Mouse (Mus musculus): ENCODE measurements at regions not wholly inside any gene's neighbourhood (a gene's known extent, or its start where the extent isn't known, plus 50 kb on each side); places are given as distances from the start of the nearest gene placed in this dataset.

- WGBS = 46% methylated on average over 5 of the region's 5 CpGs
- Histone ChIP-seq H3K4me3 (ENCODE audit: low read length) (no peak overlapping the region), H3K9ac (replicated peaks; ENCODE audit: low read length) (no peak overlapping the region), H3K36me3 (ENCODE audit: insufficient read depth, low read length) (no peaks in the 10 kb centered on the region), H3K27ac (no peak overlapping the region), H3K4me2 (ENCODE audit: low read depth, low read length) (no peak overlapping the region), H3K4me1 (ENCODE audit: insufficient read depth, low read length) (no peaks in the 10 kb centered on the region), H3K9me3 (ENCODE audit: low read length) (no peaks in the 10 kb centered on the region), H3K27me3 (ENCODE audit: insufficient read depth, low read length) (no peaks in the 10 kb centered on the region)
- DNase-seq (ENCODE audit: low spot score) = no peak
- no peak for TF ChIP-seq CTCF (IDR thresholded peaks at IDR 0.05; ENCODE audit: low read depth)
- no peak for ATAC-seq
These were observed 484.1 kb upstream of the Nectin3 start for GRCm38 (mm10) chr16:46982272-46982909.

DNA sequence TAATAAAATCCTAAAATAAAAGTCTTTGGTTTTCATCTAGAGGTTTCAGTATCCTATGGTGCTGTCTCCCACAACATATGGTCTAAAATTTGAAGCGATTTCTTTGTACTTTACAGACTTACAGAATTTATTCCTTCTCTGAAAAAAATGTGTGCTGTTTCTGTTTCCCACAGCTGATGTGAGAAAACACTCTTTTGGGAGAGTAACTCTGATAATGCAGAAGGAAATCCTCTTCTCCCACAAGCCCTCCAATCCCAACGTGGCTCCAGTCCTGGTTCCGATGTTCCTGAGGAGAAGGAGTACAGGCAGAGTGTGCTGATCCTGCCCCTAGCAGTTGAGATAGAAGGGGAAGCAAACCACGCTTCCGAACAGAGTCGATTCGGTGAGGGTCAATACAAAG, 467.4 kb upstream of the Nectin3 start:
- Histone ChIP-seq H3K9me3 (ENCODE audit: low read length) (no peaks in the 10 kb centered on the region), H3K36me3 (ENCODE audit: insufficient read depth, low read length) (no peaks in the 10 kb centered on the region), H3K4me3 (ENCODE audit: low read length) (no peak overlapping the region), H3K27me3 (ENCODE audit: insufficient read depth, low read length) (no peaks in the 10 kb centered on the region), H3K9ac (replicated peaks; ENCODE audit: low read length) (no peak overlapping the region), H3K4me1 (ENCODE audit: insufficient read depth, low read length) (no peaks in the 10 kb centered on the region), H3K4me2 (ENCODE audit: low read depth, low read length) (no peak overlapping the region), H3K27ac (no peak overlapping the region)
- DNase-seq (ENCODE audit: low spot score) (no peak), ATAC-seq (no peak)
- TF ChIP-seq CTCF (IDR thresholded peaks at IDR 0.05; ENCODE audit: low read depth) = no peak
- WGBS = 84% methylated on average over 7 of the region's 7 CpGs

DNA sequence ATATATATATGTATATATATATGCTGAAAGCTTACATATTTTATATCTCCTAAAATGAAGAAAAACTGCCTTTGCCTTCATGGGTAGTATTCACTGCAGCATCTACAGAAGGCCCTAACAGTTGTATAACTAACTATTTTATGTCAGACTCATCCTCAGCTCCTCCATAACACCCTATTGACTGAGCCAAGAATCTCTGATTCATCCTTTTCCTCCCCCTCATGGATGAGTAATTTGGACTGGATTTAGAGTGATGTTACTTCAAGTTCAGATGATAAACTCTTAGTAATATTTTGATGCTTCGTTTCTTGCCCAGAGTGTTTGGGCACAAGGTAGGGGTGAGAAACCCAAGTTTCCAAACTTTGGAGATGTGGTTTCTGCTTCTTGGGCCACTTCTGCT, 458.7 kb upstream of the Nectin3 start:
- no peak overlapping the region for H3K4me3 ChIP-seq (ENCODE audit: low read length)

GRCm38 (mm10) chr16:46926060-46926459, 427.7 kb upstream of the Nectin3 start:
- no peak for TF ChIP-seq CTCF (IDR thresholded peaks at IDR 0.05; ENCODE audit: low read depth)

More for the DNA sequence above, 458.7 kb upstream of the Nectin3 start:
- no peak for TF ChIP-seq CTCF (IDR thresholded peaks at IDR 0.05; ENCODE audit: low read depth)
- Histone ChIP-seq H3K9me3 (ENCODE audit: low read length) (no peaks in the 10 kb centered on the region), H3K27me3 (ENCODE audit: insufficient read depth, low read length) (no peaks in the 10 kb centered on the region), H3K4me2 (ENCODE audit: low read depth, low read length) (no peak overlapping the region), H3K27ac (no peak overlapping the region), H3K9ac (replicated peaks; ENCODE audit: low read length) (no peak overlapping the region), H3K4me1 (ENCODE audit: insufficient read depth, low read length) (no peaks in the 10 kb centered on the region), H3K36me3 (ENCODE audit: insufficient read depth, low read length) (no peaks in the 10 kb centered on the region)
- ATAC-seq (no peak), DNase-seq (ENCODE audit: low spot score) (no peak)
- WGBS = 88% methylated on average over 1 of the region's 1 CpGs

GRCm38 (mm10) chr16:46894576-46895203, 396.4 kb upstream of the Nectin3 start:
- Histone ChIP-seq H3K4me1 (ENCODE audit: insufficient read depth, low read length) (no peaks in the 10 kb centered on the region), H3K9ac (replicated peaks; ENCODE audit: low read length) (no peak overlapping the region), H3K27me3 (ENCODE audit: insufficient read depth, low read length) (no peaks in the 10 kb centered on the region), H3K4me3 (ENCODE audit: low read length) (no peak overlapping the region), H3K36me3 (ENCODE audit: insufficient read depth, low read length) (no peaks in the 10 kb centered on the region), H3K27ac (no peak overlapping the region), H3K4me2 (ENCODE audit: low read depth, low read length) (no peak overlapping the region), H3K9me3 (ENCODE audit: low read length) (no peaks in the 10 kb centered on the region)
- no peak for TF ChIP-seq CTCF (IDR thresholded peaks at IDR 0.05; ENCODE audit: low read depth)
- peak; percentile 26 for DNase-seq (ENCODE audit: low spot score)
- ATAC-seq = no peak
- 31% methylated on average over 2 of the region's 2 CpGs for WGBS

More at GRCm38 (mm10) chr16:46926060-46926459, 427.7 kb upstream of the Nectin3 start:
- H3K36me3 ChIP-seq (ENCODE audit: insufficient read depth, low read length) = no peaks in the 10 kb centered on the region
- ATAC-seq (no peak), DNase-seq (ENCODE audit: low spot score) (no peak)
- H3K4me3 ChIP-seq (ENCODE audit: low read length) = no peak overlapping the region
- H3K27ac ChIP-seq = no peak overlapping the region
- no peak overlapping the region for H3K9ac ChIP-seq (replicated peaks; ENCODE audit: low read length)
- no peaks in the 10 kb centered on the region for H3K27me3 ChIP-seq (ENCODE audit: insufficient read depth, low read length)
- no peak overlapping the region for H3K4me2 ChIP-seq (ENCODE audit: low read depth, low read length)
- whole genome bisulfite sequencing = 67% methylated on average over 3 of the region's 3 CpGs
- no peaks in the 10 kb centered on the region for H3K4me1 ChIP-seq (ENCODE audit: insufficient read depth, low read length)
- H3K9me3 ChIP-seq (ENCODE audit: low read length) = no peaks in the 10 kb centered on the region

DNA sequence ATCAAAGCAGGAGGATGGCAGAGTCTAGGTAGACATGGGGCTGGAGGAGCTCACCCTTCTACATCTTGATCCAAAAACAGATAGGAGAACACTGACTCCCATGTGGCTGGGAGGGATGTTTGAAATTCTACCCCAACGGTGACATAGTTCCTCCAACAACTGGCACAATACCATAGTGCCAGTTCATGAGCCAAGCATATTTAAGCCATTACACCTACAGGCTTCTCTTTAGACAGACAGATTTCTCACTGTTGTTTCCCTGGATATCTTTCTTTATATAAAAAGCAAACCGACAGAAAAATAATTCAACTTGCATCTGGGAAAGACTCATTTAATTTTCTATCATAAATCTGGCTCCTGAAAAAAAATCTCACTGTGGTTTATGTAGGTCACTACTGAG, 380.4 kb upstream of the Nectin3 start:
- H3K4me1 ChIP-seq (ENCODE audit: insufficient read depth, low read length) = no peaks in the 10 kb centered on the region
- H3K9me3 ChIP-seq (ENCODE audit: low read length) = no peaks in the 10 kb centered on the region
- WGBS = 75% methylated on average over 2 of the region's 2 CpGs
- H3K4me3 ChIP-seq (ENCODE audit: low read length) = no peak overlapping the region
- ATAC-seq (no peak), DNase-seq (ENCODE audit: low spot score) (no peak)
- no peak overlapping the region for H3K9ac ChIP-seq (replicated peaks; ENCODE audit: low read length)
- H3K27me3 ChIP-seq (ENCODE audit: insufficient read depth, low read length) = no peaks in the 10 kb centered on the region
- no peaks in the 10 kb centered on the region for H3K36me3 ChIP-seq (ENCODE audit: insufficient read depth, low read length)
- no peak overlapping the region for H3K4me2 ChIP-seq (ENCODE audit: low read depth, low read length)
- TF ChIP-seq CTCF (IDR thresholded peaks at IDR 0.05; ENCODE audit: low read depth) = no peak
- H3K27ac ChIP-seq = no peak overlapping the region

DNA sequence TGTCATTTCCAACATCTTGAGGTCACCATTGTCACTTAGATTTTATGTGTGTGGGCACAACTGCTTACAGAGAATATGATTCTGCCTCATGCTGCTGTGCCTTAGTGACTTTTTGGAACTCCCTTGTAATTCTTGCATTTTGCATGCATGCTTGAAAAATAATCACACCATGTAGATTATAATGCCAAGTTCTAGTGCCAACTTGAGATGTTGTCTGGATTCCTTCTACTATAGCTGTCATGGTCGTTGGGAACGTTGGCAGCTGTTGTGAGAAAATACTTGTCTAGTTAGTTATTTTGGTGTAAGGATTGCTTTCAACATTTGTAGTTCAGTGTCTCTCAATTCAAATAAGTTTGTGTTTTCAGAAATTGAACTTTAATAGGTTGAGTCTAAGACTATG, 365.6 kb upstream of the Nectin3 start:
- no peaks in the 10 kb centered on the region for H3K4me1 ChIP-seq (ENCODE audit: insufficient read depth, low read length)
- H3K4me3 ChIP-seq (ENCODE audit: low read length) = no peak overlapping the region
- 68% methylated on average over 2 of the region's 2 CpGs for WGBS
- H3K4me2 ChIP-seq (ENCODE audit: low read depth, low read length) = no peak overlapping the region
- TF ChIP-seq CTCF (IDR thresholded peaks at IDR 0.05; ENCODE audit: low read depth) = no peak
- H3K9ac ChIP-seq (replicated peaks; ENCODE audit: low read length) = no peak overlapping the region
- H3K36me3 ChIP-seq (ENCODE audit: insufficient read depth, low read length) = no peaks in the 10 kb centered on the region
- ATAC-seq (no peak), DNase-seq (ENCODE audit: low spot score) (no peak)
- no peaks in the 10 kb centered on the region for H3K27me3 ChIP-seq (ENCODE audit: insufficient read depth, low read length)
- no peaks in the 10 kb centered on the region for H3K9me3 ChIP-seq (ENCODE audit: low read length)
- H3K27ac ChIP-seq = no peak overlapping the region

Data from hindbrain, postnatal 0 days (tissue).